Mouse (Mus musculus) neural tube, embryonic 11.5 days (tissue): ENCODE data around the gene Spred1. TPM values are rescaled to one million over a fixed set of nuclear protein-coding genes. Genes with fewer than 3 reads are reported as not detected.

Experiments used
- microRNA counts: library from miRNA; unstranded; fragments of <30 nt; microRNA quantifications from one replicate; lab custom pipeline; 2015
- microRNA-seq: library from miRNA; unstranded; fragments of <30 nt; microRNA quantifications from one replicate; pipeline ENCODE4, GENCODE M21; 2016
- polyA plus RNA-seq: library from polyadenylated mRNA; unstranded; fragments of >200 nt; fragmentation: Nextera tagmentation; extraction: Ambion mirVana; gene quantifications from 2 replicates; pipeline ENCODE4 v1.2.1, GENCODE M21; 2014

Gene Spred1
- polyA plus RNA-seq, 1 experiment from 2014 or later = 23.5 TPM

MicroRNA genes within 50 kb of the gene (microRNA counts, 519-probe panel; counts per million panel counts)
- microRNA mmu-miR-674 (lab: Ali Mortazavi, UCI) = 3,961 counts per million, percentile 75 among the panel's probes with 10 or more counts

Small RNA genes lying within 50 kb of the gene (microRNA-seq; reads per million reads assigned to microRNA genes)
- gene Mir674 = 1,259 reads per million, percentile 79 among the genes with 10 or more reads in this experiment

Other genes starting within 250 kb of the Spred1 start
- not detected in 2 replicates for gene Tmco5, start 242.7 kb upstream of the Spred1 start, polyA plus RNA-seq
- gene Fam98b, start 128.4 kb downstream of the Spred1 start, polyA plus RNA-seq = 6.7 and 7.2 TPM in 2 replicates
- 0.17 and 0.38 TPM in 2 replicates for gene Rasgrp1, start 221.6 kb downstream of the Spred1 start, polyA plus RNA-seq